In the genomic region with DNA sequence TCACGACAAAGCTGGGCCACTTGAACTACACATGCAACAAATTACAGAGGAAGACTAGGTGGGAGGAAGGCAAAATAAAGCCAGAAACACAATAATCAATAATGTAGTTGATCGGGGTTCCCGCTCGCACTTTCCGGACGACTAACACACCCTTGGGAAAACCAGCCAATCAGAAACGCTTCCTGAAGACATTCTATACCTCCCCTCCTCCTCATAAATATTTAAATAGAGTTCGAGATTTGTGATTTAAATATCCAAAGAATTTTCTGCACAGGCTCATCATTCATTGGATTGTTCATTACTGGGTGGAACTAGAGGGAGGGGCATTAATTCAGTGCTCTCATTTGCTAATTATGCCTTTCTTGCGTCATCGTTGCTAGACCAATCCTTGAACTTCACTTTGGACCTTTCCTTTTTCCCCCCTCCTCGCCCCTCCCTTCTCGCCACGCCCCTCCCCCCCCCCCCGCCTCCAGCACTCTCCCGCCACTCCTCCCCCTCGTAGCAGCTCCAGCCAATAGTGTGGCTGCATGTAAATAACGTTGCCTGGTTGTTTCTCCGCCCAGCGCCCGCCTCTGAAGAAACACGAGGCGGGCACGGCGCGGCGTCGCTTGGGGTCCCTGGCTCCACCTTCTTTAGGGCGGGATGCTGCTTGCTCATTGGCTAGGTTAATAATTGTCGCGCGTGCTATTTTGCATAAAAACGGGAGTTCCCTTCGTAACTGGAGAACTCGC, we compare ENCODE assay signal across 8 mouse cellular contexts.
DNase-seq lines count a peak whose midpoint lies in the region; ATAC-seq and TF ChIP-seq lines count a peak whose summit lies in the region.

No protein-coding gene starts in this region.

- no peak overlapping the region for H3K9ac ChIP-seq in forebrain, postnatal 0 days
- H3K9ac ChIP-seq in hindbrain, embryonic 11.5 days (ENCODE audit: low read depth, low read length), result no peak overlapping the region
- H3K9ac ChIP-seq in limb, embryonic 14.5 days (ENCODE audit: low read depth, low read length, severe bottlenecking), result peak overlapping the region; percentile 17; the same call in 1 of the 2 replicates
- H3K9ac ChIP-seq in midbrain, embryonic 15.5 days, result no peak overlapping the region

- no peak for TF ChIP-seq POLR2A in limb, embryonic 14.5 days (IDR thresholded peaks at IDR 0.05; ENCODE audit: borderline replicate concordance, extremely low read depth, insufficient read depth, insufficient read length)

- peak; percentile 99 for DNase-seq in MEL-GATA-1-ER (ENCODE audit: extremely low read depth, low read depth)
- DNase-seq in adrenal gland, postnatal 4 days (ENCODE audit: low spot score in 2 of 2), result peak; percentile 62 to 82
- DNase-seq in forebrain, postnatal 0 days, result peak; percentile 86
- peak; percentile 97 for DNase-seq in hindbrain, embryonic 11.5 days (ENCODE audit: low spot score)
- peak; percentile 99 for DNase-seq in limb, embryonic 14.5 days (ENCODE audit: low spot score)
- DNase-seq in thymus, adult 18-20 months, result peak; percentile 40 to 54
- no peak for DNase-seq in cerebellum, adult 8-10 months

- H3K27ac ChIP-seq in forebrain, postnatal 0 days (ENCODE audit: low read depth, low read length), result no peak overlapping the region
- no peak overlapping the region for H3K27ac ChIP-seq in hindbrain, embryonic 11.5 days (ENCODE audit: low read depth, low read length)
- no peak overlapping the region for H3K27ac ChIP-seq in limb, embryonic 14.5 days (replicated peaks; ENCODE audit: low read depth, low read length)
- no peak overlapping the region for H3K27ac ChIP-seq in midbrain, embryonic 15.5 days

- WGBS in forebrain, postnatal 0 days, result under 1% methylated on average over 30 of the region's 34 CpGs
- WGBS in hindbrain, embryonic 11.5 days, result 0% methylated on average over 32 of the region's 34 CpGs
- under 1% methylated on average over 33 of the region's 34 CpGs for WGBS in limb, embryonic 14.5 days
- WGBS in midbrain, embryonic 15.5 days, result 0% methylated on average over 32 of the region's 34 CpGs

- no peaks in the 10 kb centered on the region for H3K9me3 ChIP-seq in forebrain, postnatal 0 days (ENCODE audit: low read length)
- no peaks in the 10 kb centered on the region for H3K9me3 ChIP-seq in hindbrain, embryonic 11.5 days (ENCODE audit: control insufficient read depth, low read length)
- H3K9me3 ChIP-seq in limb, embryonic 14.5 days (ENCODE audit: control insufficient read depth, low read length), result no peaks in the 10 kb centered on the region
- H3K9me3 ChIP-seq in midbrain, embryonic 15.5 days, result no peaks in the 10 kb centered on the region

- no peaks in the 10 kb centered on the region for H3K4me1 ChIP-seq in forebrain, postnatal 0 days (ENCODE audit: insufficient read depth)
- H3K4me1 ChIP-seq in hindbrain, embryonic 11.5 days (replicated peaks; ENCODE audit: control insufficient read depth, insufficient read depth, low read length), result peaks cover 3% of the 10 kb centered on the region; the same call in 1 of the 2 replicates
- H3K4me1 ChIP-seq in limb, embryonic 14.5 days (ENCODE audit: control insufficient read depth, insufficient read depth, low read length), result peaks cover 14% of the 10 kb centered on the region
- H3K4me1 ChIP-seq in midbrain, embryonic 15.5 days, result no peaks in the 10 kb centered on the region

- no peak for TF ChIP-seq CTCF in forebrain, postnatal 0 days (IDR thresholded peaks at IDR 0.05; ENCODE audit: low read depth)

- H3K36me3 ChIP-seq in forebrain, postnatal 0 days (ENCODE audit: insufficient read depth), result no peaks in the 10 kb centered on the region
- no peaks in the 10 kb centered on the region for H3K36me3 ChIP-seq in hindbrain, embryonic 11.5 days (ENCODE audit: control insufficient read depth, insufficient read depth, low read length)
- no peaks in the 10 kb centered on the region for H3K36me3 ChIP-seq in limb, embryonic 14.5 days (ENCODE audit: control insufficient read depth, insufficient read depth, low read length)
- H3K36me3 ChIP-seq in midbrain, embryonic 15.5 days (replicated peaks), result no peaks in the 10 kb centered on the region

- H3K4me2 ChIP-seq in forebrain, postnatal 0 days (ENCODE audit: low read depth), result no peak overlapping the region
- 0 out of 2 replicates have a peak overlapping the region, but pooled peaks have one; percentile 12 for H3K4me2 ChIP-seq in hindbrain, embryonic 11.5 days (replicated peaks; ENCODE audit: low read depth, low read length)
- peak overlapping the region; percentile 72 for H3K4me2 ChIP-seq in limb, embryonic 14.5 days (replicated peaks; ENCODE audit: low read depth, low read length, severe bottlenecking)
- H3K4me2 ChIP-seq in midbrain, embryonic 15.5 days, result peak overlapping the region; percentile 18

- H3K27me3 ChIP-seq in forebrain, postnatal 0 days (ENCODE audit: insufficient read depth, low read length), result peaks cover 86% of the 10 kb centered on the region
- peaks cover 42% of the 10 kb centered on the region for H3K27me3 ChIP-seq in hindbrain, embryonic 11.5 days (ENCODE audit: control insufficient read depth, insufficient read depth, low read length)
- peaks cover 19% of the 10 kb centered on the region for H3K27me3 ChIP-seq in limb, embryonic 14.5 days (ENCODE audit: control insufficient read depth, insufficient read depth, low read length)
- peaks cover 82% of the 10 kb centered on the region for H3K27me3 ChIP-seq in midbrain, embryonic 15.5 days (replicated peaks)

- peak; percentile 96 for ATAC-seq in forebrain, postnatal 0 days
- peak; percentile 99 for ATAC-seq in hindbrain, embryonic 11.5 days (ENCODE audit: low FRiP score)
- ATAC-seq in limb, embryonic 14.5 days (ENCODE audit: low FRiP score, low read depth), result peak; percentile 96
- peak; percentile 93 for ATAC-seq in midbrain, embryonic 15.5 days (replicated peaks)

- H3K4me3 ChIP-seq in forebrain, postnatal 0 days (ENCODE audit: low read depth, low read length), result no peak overlapping the region
- H3K4me3 ChIP-seq in hindbrain, embryonic 11.5 days (ENCODE audit: low read depth, low read length), result no peak overlapping the region
- H3K4me3 ChIP-seq in limb, embryonic 14.5 days (replicated peaks; ENCODE audit: low read length), result peak overlapping the region; percentile 42
- H3K4me3 ChIP-seq in midbrain, embryonic 15.5 days, result no peak overlapping the region
